19 mouse cellular contexts compared by ENCODE assay signal in the genomic region with DNA sequence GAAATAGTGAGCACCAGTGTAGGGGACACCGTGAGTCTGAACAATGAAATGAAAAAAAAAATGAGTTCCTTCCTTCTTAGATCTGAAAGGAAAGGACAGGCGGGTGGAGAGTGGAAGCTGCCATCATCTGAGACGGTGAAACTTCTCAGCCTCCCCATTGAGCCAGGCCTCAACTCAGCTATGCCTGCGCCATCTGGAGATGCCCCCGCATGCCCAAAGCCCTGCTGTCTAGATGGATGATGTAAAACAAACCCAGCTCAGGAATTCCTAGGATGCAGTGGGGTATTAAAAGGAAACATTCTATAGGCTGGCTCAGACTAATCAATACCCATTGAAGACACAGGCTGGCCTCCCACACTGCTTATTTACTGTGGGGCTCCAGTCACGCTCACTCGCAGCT.
DNase-seq lines count a peak whose midpoint lies in the region; ATAC-seq and TF ChIP-seq lines count a peak whose summit lies in the region.
"Had no signal": no experiment of that assay in that cellular context is flagged by ENCODE, and none has a peak within 500 bp of the region (broad histone marks: within the 10 kb centered on the region; RNA-seq: fewer than 3 reads in every experiment).

No protein-coding gene starts in this region.

- no peak overlapping the region for H3K4me2 ChIP-seq in forebrain, embryonic 14.5 days (ENCODE audit: low read length)
- H3K4me2 ChIP-seq in forebrain, postnatal 0 days (ENCODE audit: low read depth) = no peak overlapping the region
- H3K4me2 ChIP-seq in kidney, postnatal 0 days (ENCODE audit: low read length) = no peak overlapping the region
- no peak overlapping the region for H3K4me2 ChIP-seq in kidney, embryonic 14.5 days (replicated peaks; ENCODE audit: low read depth, low read length)
- H3K4me2 ChIP-seq: limb, embryonic 13.5 days; liver, embryonic 13.5 days; lung, embryonic 15.5 days; midbrain, embryonic 13.5 days; stomach, embryonic 15.5 days had no signal

- H3K4me3 ChIP-seq in forebrain, embryonic 14.5 days (ENCODE audit: low read depth, low read length) = no peak overlapping the region
- H3K4me3 ChIP-seq in forebrain, postnatal 0 days (ENCODE audit: low read depth, low read length) = no peak overlapping the region
- H3K4me3 ChIP-seq in kidney, postnatal 0 days (replicated peaks; ENCODE audit: low read depth, low read length) = no peak overlapping the region
- no peak overlapping the region for H3K4me3 ChIP-seq in kidney, embryonic 14.5 days (ENCODE audit: low read length)
- H3K4me3 ChIP-seq in thymus, adult 2 months (ENCODE audit: control insufficient read depth, insufficient read depth, low read length) = no peak overlapping the region
- H3K4me3 ChIP-seq: limb, embryonic 13.5 days; liver, embryonic 13.5 days; lung, embryonic 15.5 days; midbrain, embryonic 13.5 days; myocyte; stomach, embryonic 15.5 days had no signal

- 0 out of 2 replicates have a peak overlapping the region, but pooled peaks have one; percentile 6 for H3K27ac ChIP-seq in forebrain, embryonic 14.5 days (ENCODE audit: low read depth, low read length)
- no peak overlapping the region for H3K27ac ChIP-seq in forebrain, postnatal 0 days (ENCODE audit: low read depth, low read length)
- no peak overlapping the region for H3K27ac ChIP-seq in kidney, postnatal 0 days
- no peak overlapping the region for H3K27ac ChIP-seq in kidney, embryonic 14.5 days (ENCODE audit: low read depth, low read length)
- no peak overlapping the region for H3K27ac ChIP-seq in thymus, adult 2 months (ENCODE audit: control insufficient read depth, insufficient read depth, low read length)
- H3K27ac ChIP-seq: limb, embryonic 13.5 days; liver, embryonic 13.5 days; lung, embryonic 15.5 days; midbrain, embryonic 13.5 days; stomach, embryonic 15.5 days had no signal

- no peak for TF ChIP-seq CTCF in forebrain, postnatal 0 days (IDR thresholded peaks at IDR 0.05; ENCODE audit: low read depth)
- TF ChIP-seq CTCF in kidney, postnatal 0 days (IDR thresholded peaks at IDR 0.05; ENCODE audit: low read depth) = no peak
- no peak for TF ChIP-seq CTCF in thymus, adult 2 months (IDR thresholded peaks at IDR 0.05; ENCODE audit: borderline replicate concordance, control insufficient read depth, extremely low read depth, insufficient read depth, low read length, poor library complexity)

- WGBS in forebrain, embryonic 14.5 days = 31% methylated on average over 7 of the region's 7 CpGs
- WGBS in forebrain, postnatal 0 days = 46% methylated on average over 7 of the region's 7 CpGs
- WGBS in kidney, postnatal 0 days = 57% methylated on average over 7 of the region's 7 CpGs
- WGBS in kidney, embryonic 14.5 days = 49% methylated on average over 7 of the region's 7 CpGs
- WGBS in thymus, adult 2 months = 86% methylated on average over 7 of the region's 7 CpGs

- no peak overlapping the region for H3K9ac ChIP-seq in forebrain, embryonic 14.5 days (ENCODE audit: low read length)
- no peak overlapping the region for H3K9ac ChIP-seq in forebrain, postnatal 0 days
- H3K9ac ChIP-seq in kidney, postnatal 0 days (ENCODE audit: low read depth, low read length) = no peak overlapping the region
- H3K9ac ChIP-seq in kidney, embryonic 14.5 days (ENCODE audit: low read depth, low read length) = no peak overlapping the region
- H3K9ac ChIP-seq: limb, embryonic 13.5 days; liver, embryonic 13.5 days; lung, embryonic 15.5 days; midbrain, embryonic 13.5 days; stomach, embryonic 15.5 days had no signal

- no peaks in the 10 kb centered on the region for H3K36me3 ChIP-seq in forebrain, embryonic 14.5 days (ENCODE audit: control insufficient read depth, insufficient read depth, low read length)
- H3K36me3 ChIP-seq in forebrain, postnatal 0 days (ENCODE audit: insufficient read depth) = no peaks in the 10 kb centered on the region
- no peaks in the 10 kb centered on the region for H3K36me3 ChIP-seq in kidney, postnatal 0 days (ENCODE audit: insufficient read depth, low read length)
- no peaks in the 10 kb centered on the region for H3K36me3 ChIP-seq in kidney, embryonic 14.5 days (ENCODE audit: control insufficient read depth, insufficient read depth, low read length)
- no peaks in the 10 kb centered on the region for H3K36me3 ChIP-seq in thymus, adult 2 months (ENCODE audit: control insufficient read depth, insufficient read depth, low read length)
- H3K36me3 ChIP-seq: liver, embryonic 13.5 days; lung, embryonic 15.5 days; midbrain, embryonic 13.5 days; stomach, embryonic 15.5 days had no signal

- no peak for TF ChIP-seq POLR2A in thymus, adult 2 months (IDR thresholded peaks at IDR 0.05; ENCODE audit: control insufficient read depth, extremely low read depth, insufficient read depth, low read length, poor library complexity)

- H3K9me3 ChIP-seq in forebrain, embryonic 14.5 days (replicated peaks; ENCODE audit: control insufficient read depth, low read length) = no peaks in the 10 kb centered on the region
- no peaks in the 10 kb centered on the region for H3K9me3 ChIP-seq in forebrain, postnatal 0 days (ENCODE audit: low read length)
- no peaks in the 10 kb centered on the region for H3K9me3 ChIP-seq in kidney, postnatal 0 days (replicated peaks; ENCODE audit: low read length)
- H3K9me3 ChIP-seq in kidney, embryonic 14.5 days (ENCODE audit: control insufficient read depth, low read length) = no peaks in the 10 kb centered on the region
- H3K9me3 ChIP-seq: limb, embryonic 13.5 days; liver, embryonic 13.5 days; lung, embryonic 15.5 days; midbrain, embryonic 13.5 days; stomach, embryonic 15.5 days had no signal

- no peaks in the 10 kb centered on the region for H3K4me1 ChIP-seq in forebrain, embryonic 14.5 days (ENCODE audit: control insufficient read depth, insufficient read depth, low read length)
- 0 out of 2 replicates have a peak, but pooled peaks cover 3% of the 10 kb centered on the region for H3K4me1 ChIP-seq in forebrain, postnatal 0 days (ENCODE audit: insufficient read depth)
- no peaks in the 10 kb centered on the region; the same call in 1 of the 2 replicates for H3K4me1 ChIP-seq in kidney, postnatal 0 days (replicated peaks; ENCODE audit: insufficient read depth, low read length)
- peaks cover 19% of the 10 kb centered on the region for H3K4me1 ChIP-seq in kidney, embryonic 14.5 days (ENCODE audit: control insufficient read depth, insufficient read depth, low read length)
- no peaks in the 10 kb centered on the region for H3K4me1 ChIP-seq in thymus, adult 2 months (replicated peaks; ENCODE audit: control insufficient read depth, insufficient read depth, low read length)

- H3K27me3 ChIP-seq in forebrain, embryonic 14.5 days (replicated peaks; ENCODE audit: control insufficient read depth, insufficient read depth, low read length) = peaks cover 4% of the 10 kb centered on the region; the same call in 1 of the 2 replicates
- H3K27me3 ChIP-seq in forebrain, postnatal 0 days (ENCODE audit: insufficient read depth, low read length) = no peaks in the 10 kb centered on the region
- H3K27me3 ChIP-seq in kidney, postnatal 0 days (ENCODE audit: insufficient read depth, low read length) = no peaks in the 10 kb centered on the region
- no peaks in the 10 kb centered on the region for H3K27me3 ChIP-seq in kidney, embryonic 14.5 days (ENCODE audit: control insufficient read depth, insufficient read depth, low read length)
- H3K27me3 ChIP-seq in thymus, adult 2 months (ENCODE audit: control insufficient read depth, insufficient read depth, low read length) = no peaks in the 10 kb centered on the region
- H3K27me3 ChIP-seq: limb, embryonic 13.5 days; liver, embryonic 13.5 days; lung, embryonic 15.5 days; stomach, embryonic 15.5 days had no signal

- no peak for ATAC-seq in forebrain, embryonic 14.5 days
- ATAC-seq in forebrain, postnatal 0 days = no peak
- ATAC-seq in kidney, postnatal 0 days (replicated peaks; ENCODE audit: low FRiP score, low read depth) = peak; percentile 40; the same call in 1 of the 2 replicates
- ATAC-seq in kidney, embryonic 14.5 days (ENCODE audit: low FRiP score, low TSS enrichment) = no peak
- ATAC-seq: midbrain, embryonic 13.5 days had no signal

- no peak for DNase-seq in forebrain, embryonic 14.5 days (ENCODE audit: low spot score)
- DNase-seq in forebrain, postnatal 0 days = no peak
- DNase-seq in kidney, postnatal 0 days (ENCODE audit: low spot score) = peak; percentile 31
- peak; percentile 42 for DNase-seq in retina, embryonic 14.5 days (ENCODE audit: low spot score)
- DNase-seq in retina, postnatal 1 day = no peak
- peak; percentile 50 to 55 for DNase-seq in layer of hippocampus, postnatal 36 days
- DNase-seq in thymus, adult 2 months = no peak
- DNase-seq: adrenal gland, postnatal 14 days; cerebellum, adult 11-12 months; kidney, adult 11 months; kidney, postnatal 36 days; liver, embryonic 13.5 days; right cerebral cortex, postnatal 25 days had no signal

Comparison
In these comparisons a context has a peak if more than half of its experiments do, and no peak if none do; other contexts are left out.
1. DNase-seq: peak in kidney, postnatal 0 days (single experiment), retina, embryonic 14.5 days (single experiment) and layer of hippocampus, postnatal 36 days (2 of 2); none in forebrain, embryonic 14.5 days (single experiment), forebrain, postnatal 0 days (single experiment), retina, postnatal 1 day (single experiment) and thymus, adult 2 months (single experiment).